Comparison of ENCODE assay signal across 14 mouse cellular contexts in the genomic region with DNA sequence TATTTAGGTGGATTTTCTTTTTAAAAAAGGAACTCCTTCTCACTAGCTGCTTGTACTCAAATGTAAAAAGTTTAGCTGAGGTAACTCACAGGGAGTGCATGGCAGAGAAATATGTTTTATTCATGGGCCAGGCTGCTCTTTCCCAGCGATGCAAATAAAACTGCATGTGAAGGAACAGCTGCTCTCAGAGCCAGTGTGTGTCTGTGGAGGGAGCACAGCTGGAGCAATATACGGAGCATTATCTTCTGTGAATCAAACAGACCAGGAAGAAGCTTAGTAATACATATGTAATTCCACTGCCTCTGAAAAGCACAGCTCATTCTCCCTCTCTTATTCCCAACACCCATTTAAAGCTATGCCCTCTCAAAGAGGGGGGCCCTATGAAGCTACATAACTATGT.
DNase-seq lines count a peak whose midpoint lies in the region; ATAC-seq and TF ChIP-seq lines count a peak whose summit lies in the region.
"Had no signal": no experiment of that assay in that cellular context is flagged by ENCODE, and none has a peak within 500 bp of the region (broad histone marks: within the 10 kb centered on the region; RNA-seq: fewer than 3 reads in every experiment).

No protein-coding gene starts in this region.

- H3K9ac ChIP-seq in forebrain, embryonic 16.5 days (replicated peaks; ENCODE audit: low read depth, low read length) = no peak overlapping the region
- H3K9ac ChIP-seq in hindbrain, postnatal 0 days (replicated peaks; ENCODE audit: low read length) = no peak overlapping the region
- H3K9ac ChIP-seq in stomach, postnatal 0 days (ENCODE audit: low read length) = no peak overlapping the region
- H3K9ac ChIP-seq: kidney, embryonic 15.5 days; liver, embryonic 12.5 days had no signal

- no peak for TF ChIP-seq CTCF in hindbrain, postnatal 0 days (IDR thresholded peaks at IDR 0.05; ENCODE audit: low read depth)
- TF ChIP-seq CTCF in stomach, postnatal 0 days (IDR thresholded peaks at IDR 0.05; ENCODE audit: low read depth) = no peak

- 0 out of 2 replicates have a peak, but pooled peaks cover 3% of the 10 kb centered on the region for H3K4me1 ChIP-seq in forebrain, embryonic 16.5 days (replicated peaks; ENCODE audit: control insufficient read depth, insufficient read depth, low read length)
- H3K4me1 ChIP-seq in hindbrain, postnatal 0 days (ENCODE audit: insufficient read depth, low read length) = no peaks in the 10 kb centered on the region
- no peaks in the 10 kb centered on the region for H3K4me1 ChIP-seq in stomach, postnatal 0 days (replicated peaks; ENCODE audit: control insufficient read depth, insufficient read depth)
- H3K4me1 ChIP-seq: kidney, embryonic 15.5 days; liver, embryonic 12.5 days had no signal

- H3K9me3 ChIP-seq in forebrain, embryonic 16.5 days (ENCODE audit: control insufficient read depth, low read length) = no peaks in the 10 kb centered on the region
- H3K9me3 ChIP-seq in hindbrain, postnatal 0 days (ENCODE audit: low read length) = no peaks in the 10 kb centered on the region
- no peaks in the 10 kb centered on the region for H3K9me3 ChIP-seq in stomach, postnatal 0 days (ENCODE audit: control insufficient read depth, low read length)
- H3K9me3 ChIP-seq: kidney, embryonic 15.5 days; liver, embryonic 12.5 days had no signal

- intact Hi-C loops in left cerebral cortex, postnatal 14 days (cut with DNase I) = no loop called here
- intact Hi-C loops in left cerebral cortex, postnatal 4 days (cut with DNase I) = no loop called here

- 31% methylated on average over 2 of the region's 2 CpGs for WGBS in forebrain, embryonic 16.5 days
- WGBS in hindbrain, postnatal 0 days = 7% methylated on average over 2 of the region's 2 CpGs
- WGBS in stomach, postnatal 0 days = 20% methylated on average over 2 of the region's 2 CpGs

- no peak overlapping the region for H3K4me3 ChIP-seq in forebrain, embryonic 16.5 days (replicated peaks; ENCODE audit: low read length)
- no peak overlapping the region for H3K4me3 ChIP-seq in hindbrain, postnatal 0 days (ENCODE audit: low read length)
- no peak overlapping the region for H3K4me3 ChIP-seq in stomach, postnatal 0 days (ENCODE audit: low read depth, low read length)
- H3K4me3 ChIP-seq: kidney, embryonic 15.5 days; liver, embryonic 12.5 days had no signal

- no peak overlapping the region for H3K27ac ChIP-seq in forebrain, embryonic 16.5 days (ENCODE audit: low read length)
- H3K27ac ChIP-seq in hindbrain, postnatal 0 days = no peak overlapping the region
- H3K27ac ChIP-seq in stomach, postnatal 0 days (replicated peaks) = no peak overlapping the region
- H3K27ac ChIP-seq: kidney, embryonic 15.5 days; liver, embryonic 12.5 days had no signal

- no peak overlapping the region for H3K4me2 ChIP-seq in forebrain, embryonic 16.5 days (ENCODE audit: low read length)
- no peak overlapping the region for H3K4me2 ChIP-seq in hindbrain, postnatal 0 days (ENCODE audit: low read depth, low read length)
- H3K4me2 ChIP-seq in stomach, postnatal 0 days (replicated peaks; ENCODE audit: low read depth) = no peak overlapping the region
- H3K4me2 ChIP-seq: kidney, embryonic 15.5 days; liver, embryonic 12.5 days had no signal

- no peaks in the 10 kb centered on the region for H3K36me3 ChIP-seq in forebrain, embryonic 16.5 days (ENCODE audit: control insufficient read depth, insufficient read depth)
- no peaks in the 10 kb centered on the region for H3K36me3 ChIP-seq in hindbrain, postnatal 0 days (ENCODE audit: insufficient read depth, low read length)
- no peaks in the 10 kb centered on the region for H3K36me3 ChIP-seq in stomach, postnatal 0 days (ENCODE audit: control insufficient read depth, insufficient read depth, low read length)
- H3K36me3 ChIP-seq: kidney, embryonic 15.5 days; liver, embryonic 12.5 days had no signal

- ATAC-seq in forebrain, embryonic 16.5 days = peak; percentile 91
- ATAC-seq in hindbrain, postnatal 0 days = no peak
- no peak for ATAC-seq in stomach, postnatal 0 days (ENCODE audit: low FRiP score, low TSS enrichment)
- ATAC-seq: liver, embryonic 12.5 days had no signal

- peak; percentile 12 to 66 for DNase-seq in left cerebral cortex, postnatal 14 days (ENCODE audit: low spot score in 2 of 2)
- DNase-seq in left cerebral cortex, postnatal 4 days = no peak
- DNase-seq in hindbrain, postnatal 0 days (ENCODE audit: low spot score) = peak; percentile 40
- peak; percentile 39 for DNase-seq in retina, postnatal 1 day
- DNase-seq in adrenal gland, postnatal 36 days = no peak
- no peak for DNase-seq in heart, adult 8-10 months (ENCODE audit: low spot score)
- no peak for DNase-seq in stomach, postnatal 0 days (ENCODE audit: low spot score)
- DNase-seq: cerebellum, postnatal 14 days; heart, postnatal 4 days; thymus, postnatal 36 days had no signal

- no peaks in the 10 kb centered on the region for H3K27me3 ChIP-seq in forebrain, embryonic 16.5 days (replicated peaks; ENCODE audit: control insufficient read depth, insufficient read depth, low read length)
- no peaks in the 10 kb centered on the region for H3K27me3 ChIP-seq in hindbrain, postnatal 0 days (ENCODE audit: insufficient read depth, low read length)
- no peaks in the 10 kb centered on the region for H3K27me3 ChIP-seq in stomach, postnatal 0 days (ENCODE audit: control insufficient read depth, insufficient read depth, low read length)
- H3K27me3 ChIP-seq: CH12.LX; kidney, embryonic 15.5 days; liver, embryonic 12.5 days had no signal

- no peak for TF ChIP-seq EP300 in stomach, postnatal 0 days (optimal IDR thresholded peaks at IDR 0.05)

Comparison
In these comparisons a context has a peak if more than half of its experiments do, and no peak if none do; other contexts are left out.
1. DNase-seq: peak in left cerebral cortex, postnatal 14 days (2 of 2), hindbrain, postnatal 0 days (single experiment) and retina, postnatal 1 day (single experiment); none in left cerebral cortex, postnatal 4 days (single experiment), adrenal gland, postnatal 36 days (0 of 2), heart, adult 8-10 months (single experiment) and stomach, postnatal 0 days (single experiment).